Mouse (Mus musculus): ENCODE measurements around the gene Slc51a. TPM values are rescaled to one million over a fixed set of nuclear protein-coding genes. Genes with fewer than 3 reads are reported as not detected.
A peak's percentile ranks its signal among the peaks of the same experiment; 100 is the strongest.

Slc51a gene
- polyA plus RNA-seq, 1 experiment from 2014 or later, result 1.3 TPM

DNA sequence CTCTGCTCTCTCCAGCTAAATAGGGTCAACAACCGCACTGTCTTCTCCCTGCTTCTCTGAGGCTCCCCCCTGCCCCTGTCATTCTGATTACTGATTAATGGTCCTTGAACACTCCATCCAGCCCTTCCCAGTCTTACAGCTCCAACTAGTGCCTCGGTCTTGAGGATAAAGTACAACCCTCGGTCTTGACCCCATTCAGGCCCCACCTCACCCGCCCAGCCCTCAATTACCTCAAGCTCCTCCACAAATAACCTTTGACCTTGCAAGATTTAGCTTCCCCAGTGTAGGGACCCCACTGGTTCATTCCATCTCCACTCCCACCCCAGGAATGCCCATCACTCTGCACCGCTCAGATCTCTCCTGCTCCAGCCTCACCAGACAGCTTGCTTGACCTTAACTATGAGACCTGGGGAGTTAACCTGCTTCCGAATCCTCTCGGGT lies 3.2 kb downstream of the Slc51a start:
- no peak for ATAC-seq (ENCODE audit: low read depth)
- H3K4me2 ChIP-seq (ENCODE audit: low read depth, low read length), result no peak overlapping the region
- no peak overlapping the region for H3K27ac ChIP-seq (ENCODE audit: low read length)
- H3K9me3 ChIP-seq (replicated peaks; ENCODE audit: control insufficient read depth, low read length), result no peaks in the 10 kb centered on the region
- H3K27me3 ChIP-seq (ENCODE audit: control insufficient read depth, insufficient read depth, low read depth, low read length), result no peaks in the 10 kb centered on the region
- WGBS (ENCODE audit: insufficient replicate concordance), result 62% methylated on average over 7 of the region's 7 CpGs
- no peak overlapping the region for H3K4me3 ChIP-seq (ENCODE audit: low read depth, low read length)
- no peaks in the 10 kb centered on the region for H3K36me3 ChIP-seq (ENCODE audit: control insufficient read depth, insufficient read depth)
- H3K4me1 ChIP-seq (ENCODE audit: control insufficient read depth, low read depth, low read length), result peaks cover 16% of the 10 kb centered on the region
- no peak overlapping the region for H3K9ac ChIP-seq (ENCODE audit: low read depth, low read length)

DNA sequence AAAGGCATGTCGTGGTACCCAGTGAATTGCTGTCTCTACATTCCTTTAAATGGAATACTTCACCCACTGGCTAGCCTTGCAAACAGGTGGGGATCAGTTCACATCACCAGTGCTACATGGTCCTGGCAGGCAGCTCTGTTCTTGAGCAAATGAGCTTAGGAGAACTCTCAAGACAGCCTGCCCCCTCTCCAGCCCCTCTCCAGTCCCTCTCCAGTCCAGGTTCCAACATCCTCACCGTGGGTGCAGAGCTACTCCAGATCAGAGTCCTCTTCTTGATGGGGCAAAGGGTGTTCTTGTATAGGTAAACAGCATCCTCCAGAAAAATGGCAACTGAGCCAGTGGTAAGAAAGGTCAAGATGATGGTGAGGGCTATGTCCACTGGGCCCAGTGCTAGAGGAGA lies 8.3 kb downstream of the Slc51a start:
- WGBS (ENCODE audit: insufficient replicate concordance), result 50% methylated on average over 2 of the region's 2 CpGs
- no peak overlapping the region for H3K4me2 ChIP-seq (ENCODE audit: low read depth, low read length)
- no peaks in the 10 kb centered on the region for H3K27me3 ChIP-seq (ENCODE audit: control insufficient read depth, insufficient read depth, low read depth, low read length)
- H3K36me3 ChIP-seq (ENCODE audit: control insufficient read depth, insufficient read depth), result no peaks in the 10 kb centered on the region
- no peak for ATAC-seq (ENCODE audit: low read depth)
- no peaks in the 10 kb centered on the region for H3K4me1 ChIP-seq (ENCODE audit: control insufficient read depth, low read depth, low read length)
- H3K4me3 ChIP-seq (ENCODE audit: low read depth, low read length), result no peak overlapping the region
- H3K27ac ChIP-seq (ENCODE audit: low read length), result no peak overlapping the region
- H3K9me3 ChIP-seq (replicated peaks; ENCODE audit: control insufficient read depth, low read length), result no peaks in the 10 kb centered on the region
- no peak overlapping the region for H3K9ac ChIP-seq (ENCODE audit: low read depth, low read length)

DNA sequence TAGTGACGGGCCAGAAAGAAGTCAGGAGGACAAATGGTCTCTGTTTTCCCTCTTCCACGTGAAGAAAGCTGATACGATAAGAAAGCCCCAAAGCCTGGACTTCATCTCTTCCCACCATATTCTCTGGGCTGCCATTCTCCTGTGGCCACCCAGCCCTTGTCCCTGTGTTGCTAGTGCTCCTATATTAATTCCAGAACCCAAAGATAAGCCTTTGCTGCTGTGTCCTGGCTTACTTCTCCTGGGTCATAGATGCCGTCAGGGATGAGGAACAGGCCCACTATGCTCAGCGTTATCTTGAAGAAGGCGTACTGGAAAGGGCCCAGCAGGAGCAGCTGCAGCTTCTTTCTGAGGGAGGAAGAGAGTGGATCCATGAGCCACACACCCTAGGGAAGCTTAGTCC lies 10.4 kb downstream of the Slc51a start:
- H3K27ac ChIP-seq (ENCODE audit: low read length), result no peak overlapping the region
- H3K36me3 ChIP-seq (ENCODE audit: control insufficient read depth, insufficient read depth), result peaks cover 5% of the 10 kb centered on the region
- H3K4me2 ChIP-seq (ENCODE audit: low read depth, low read length), result no peak overlapping the region
- H3K27me3 ChIP-seq (ENCODE audit: control insufficient read depth, insufficient read depth, low read depth, low read length), result no peaks in the 10 kb centered on the region
- no peak overlapping the region for H3K9ac ChIP-seq (ENCODE audit: low read depth, low read length)
- H3K9me3 ChIP-seq (replicated peaks; ENCODE audit: control insufficient read depth, low read length), result no peaks in the 10 kb centered on the region
- H3K4me1 ChIP-seq (ENCODE audit: control insufficient read depth, low read depth, low read length), result no peaks in the 10 kb centered on the region
- WGBS (ENCODE audit: insufficient replicate concordance), result 68% methylated on average over 6 of the region's 6 CpGs
- ATAC-seq (ENCODE audit: low read depth), result no peak
- no peak overlapping the region for H3K4me3 ChIP-seq (ENCODE audit: low read depth, low read length)

DNA sequence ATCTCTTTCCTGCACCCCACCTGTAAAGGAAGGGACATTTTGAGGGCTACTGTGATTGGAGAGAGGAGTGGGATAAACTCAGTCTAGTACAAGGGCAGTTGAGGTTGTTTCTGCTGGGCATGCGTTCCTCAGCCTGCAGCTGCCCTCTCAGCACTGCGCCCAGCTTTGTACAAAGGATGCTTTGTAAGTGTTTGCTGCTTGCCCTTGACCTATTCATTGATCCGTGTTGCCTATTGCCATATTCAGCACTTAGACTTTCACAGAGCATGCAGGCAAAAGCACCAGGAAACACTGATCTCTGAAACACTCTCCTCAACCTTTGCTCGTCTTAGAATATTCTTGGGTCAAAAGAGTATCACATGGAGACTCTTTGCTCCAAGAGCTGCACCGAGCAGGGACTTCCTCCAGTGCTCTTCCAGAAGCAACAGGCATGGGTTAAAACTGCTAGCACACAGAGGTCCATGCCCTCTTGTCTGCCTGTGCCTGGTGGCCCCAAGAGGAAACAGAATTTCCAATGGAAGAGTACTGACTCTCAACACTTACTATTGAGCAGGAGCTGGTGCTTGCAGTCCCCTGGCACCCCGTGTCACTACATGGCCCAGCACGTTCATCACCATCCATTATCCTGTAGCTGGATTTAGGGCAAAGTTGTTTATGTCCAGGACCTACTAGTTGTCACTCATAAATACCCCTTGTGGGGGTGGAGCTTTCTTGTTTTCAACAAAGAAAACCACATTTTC lies 15.2 kb downstream of the Slc51a start:
- no peak overlapping the region for H3K4me2 ChIP-seq (ENCODE audit: low read depth, low read length)
- WGBS (ENCODE audit: insufficient replicate concordance), result 81% methylated on average over 7 of the region's 7 CpGs
- peaks cover 36% of the 10 kb centered on the region for H3K36me3 ChIP-seq (ENCODE audit: control insufficient read depth, insufficient read depth)
- no peak overlapping the region for H3K9ac ChIP-seq (ENCODE audit: low read depth, low read length)
- ATAC-seq (ENCODE audit: low read depth), result no peak
- no peak overlapping the region for H3K27ac ChIP-seq (ENCODE audit: low read length)
- no peaks in the 10 kb centered on the region for H3K27me3 ChIP-seq (ENCODE audit: control insufficient read depth, insufficient read depth, low read depth, low read length)
- no peak overlapping the region for H3K4me3 ChIP-seq (ENCODE audit: low read depth, low read length)
- no peaks in the 10 kb centered on the region for H3K9me3 ChIP-seq (replicated peaks; ENCODE audit: control insufficient read depth, low read length)
- no peaks in the 10 kb centered on the region for H3K4me1 ChIP-seq (ENCODE audit: control insufficient read depth, low read depth, low read length)

DNA sequence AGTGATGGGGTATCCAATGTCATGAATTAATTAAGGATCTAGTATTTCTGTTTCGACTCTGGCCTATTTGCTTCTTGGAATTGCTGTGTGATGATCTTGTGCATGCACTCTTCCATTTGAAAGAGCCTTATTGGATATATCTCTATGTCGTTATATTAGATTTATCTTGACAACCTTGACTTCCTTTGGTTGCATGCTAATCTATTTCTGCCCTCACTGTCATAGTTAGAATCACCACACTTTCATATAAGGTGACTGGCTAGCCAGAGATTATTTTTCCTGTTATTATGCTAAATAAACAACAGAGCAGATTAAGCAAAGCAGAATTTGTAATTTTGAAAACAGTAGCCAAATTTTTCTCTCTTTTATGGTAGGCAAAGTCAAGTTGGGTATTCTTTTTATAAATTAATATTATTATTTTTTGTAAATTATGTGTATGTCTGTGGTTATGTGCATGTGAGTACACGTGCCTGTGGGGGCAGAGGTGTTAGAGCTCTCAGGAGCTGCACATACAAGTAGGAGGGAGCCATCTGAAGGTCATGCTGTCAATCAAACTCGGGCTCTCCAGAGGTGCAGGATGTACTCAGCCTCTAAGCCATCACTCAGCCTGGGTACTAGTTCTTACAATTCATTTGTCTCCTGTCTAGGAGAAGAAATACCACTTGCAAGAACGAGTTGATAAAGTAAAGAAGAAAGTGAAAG lies 18.1 kb downstream of the Slc51a start:
- WGBS (ENCODE audit: insufficient replicate concordance), result 34% methylated on average over 5 of the region's 5 CpGs
- ATAC-seq (ENCODE audit: low read depth), result no peak
- Histone ChIP-seq H3K36me3 (ENCODE audit: control insufficient read depth, insufficient read depth) (peaks cover 46% of the 10 kb centered on the region), H3K27ac (ENCODE audit: low read length) (no peak overlapping the region), H3K9ac (ENCODE audit: low read depth, low read length) (no peak overlapping the region), H3K9me3 (replicated peaks; ENCODE audit: control insufficient read depth, low read length) (no peaks in the 10 kb centered on the region), H3K4me1 (ENCODE audit: control insufficient read depth, low read depth, low read length) (no peaks in the 10 kb centered on the region), H3K4me2 (ENCODE audit: low read depth, low read length) (no peak overlapping the region), H3K4me3 (ENCODE audit: low read depth, low read length) (no peak overlapping the region), H3K27me3 (ENCODE audit: control insufficient read depth, insufficient read depth, low read depth, low read length) (no peaks in the 10 kb centered on the region)

DNA sequence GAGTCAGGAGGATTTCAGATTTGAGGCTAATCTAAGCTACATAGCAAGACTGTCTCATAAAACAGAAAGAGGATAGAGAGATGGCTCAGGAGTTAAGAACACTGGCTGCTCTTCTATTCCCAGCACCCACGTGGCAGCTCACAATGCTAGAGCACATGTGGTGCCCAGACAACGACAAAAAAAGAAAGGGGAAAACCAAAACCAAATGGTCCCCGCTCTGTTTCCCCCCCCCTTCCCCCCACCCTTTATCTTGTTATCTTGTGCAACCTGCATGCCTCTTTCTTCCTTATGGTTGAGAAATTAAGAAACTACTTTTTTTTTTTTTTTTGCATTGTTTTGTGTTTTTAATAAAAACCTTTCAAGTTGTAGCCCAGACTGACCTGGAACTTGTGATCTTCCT lies 19.2 kb downstream of the Slc51a start:
- WGBS (ENCODE audit: insufficient replicate concordance), result 8% methylated on average over 3 of the region's 3 CpGs
- H3K4me3 ChIP-seq (ENCODE audit: low read depth, low read length), result no peak overlapping the region
- H3K27me3 ChIP-seq (ENCODE audit: control insufficient read depth, insufficient read depth, low read depth, low read length), result no peaks in the 10 kb centered on the region
- peaks cover 54% of the 10 kb centered on the region for H3K36me3 ChIP-seq (ENCODE audit: control insufficient read depth, insufficient read depth)
- H3K9ac ChIP-seq (ENCODE audit: low read depth, low read length), result no peak overlapping the region
- H3K9me3 ChIP-seq (replicated peaks; ENCODE audit: control insufficient read depth, low read length), result no peaks in the 10 kb centered on the region
- no peak for ATAC-seq (ENCODE audit: low read depth)
- no peak overlapping the region for H3K4me2 ChIP-seq (ENCODE audit: low read depth, low read length)
- H3K27ac ChIP-seq (ENCODE audit: low read length), result no peak overlapping the region
- no peaks in the 10 kb centered on the region for H3K4me1 ChIP-seq (ENCODE audit: control insufficient read depth, low read depth, low read length)

DNA sequence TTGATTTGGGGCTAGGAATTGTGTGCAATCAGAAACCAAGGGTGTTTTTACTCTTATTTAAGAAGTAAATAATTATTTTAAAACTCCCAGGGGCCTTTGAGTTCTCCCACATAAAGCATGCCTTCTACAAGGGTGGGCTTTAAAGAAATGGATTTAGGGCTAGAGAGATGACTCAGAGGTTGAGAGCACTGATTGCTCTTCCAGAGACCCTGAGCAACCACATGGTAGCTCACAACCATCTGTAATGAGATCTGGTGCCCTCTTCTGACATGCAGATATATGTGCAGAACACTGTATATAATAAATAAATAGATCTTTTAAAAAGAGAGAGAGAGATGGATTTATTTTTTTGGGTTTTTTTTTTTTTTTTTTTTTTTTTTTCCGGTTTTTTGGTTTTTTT lies 22.8 kb downstream of the Slc51a start:
- Histone ChIP-seq H3K9ac (ENCODE audit: low read depth, low read length) (no peak overlapping the region), H3K4me1 (ENCODE audit: control insufficient read depth, low read depth, low read length) (no peaks in the 10 kb centered on the region; the same call in 1 of the 2 replicates), H3K27ac (ENCODE audit: low read length) (no peak overlapping the region), H3K36me3 (ENCODE audit: control insufficient read depth, insufficient read depth) (peaks cover 43% of the 10 kb centered on the region), H3K4me3 (ENCODE audit: low read depth, low read length) (no peak overlapping the region), H3K9me3 (replicated peaks; ENCODE audit: control insufficient read depth, low read length) (no peaks in the 10 kb centered on the region), H3K4me2 (ENCODE audit: low read depth, low read length) (no peak overlapping the region), H3K27me3 (ENCODE audit: control insufficient read depth, insufficient read depth, low read depth, low read length) (no peaks in the 10 kb centered on the region)
- no peak for ATAC-seq (ENCODE audit: low read depth)
- 0% methylated on average over 1 of the region's 1 CpGs for WGBS (ENCODE audit: insufficient replicate concordance)

DNA sequence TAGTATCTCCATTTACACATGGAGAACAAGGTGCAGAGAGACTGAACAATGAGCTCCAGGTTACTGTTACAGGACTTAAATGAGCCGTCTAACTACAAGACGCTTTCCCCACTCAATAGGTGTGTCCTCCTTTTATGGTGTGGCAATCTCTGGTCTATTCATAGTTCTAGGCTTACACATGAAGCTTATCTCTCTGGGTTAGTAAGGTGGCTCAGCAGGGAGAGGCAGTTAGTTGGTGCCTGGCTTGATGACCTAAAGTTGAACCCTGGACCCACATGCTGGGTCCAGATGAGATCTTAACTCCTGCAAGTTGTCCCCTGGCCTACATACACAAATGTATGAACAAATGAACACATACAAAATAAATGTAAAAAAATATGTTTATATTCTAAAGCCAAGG lies 24.3 kb downstream of the Slc51a start:
- H3K4me1 ChIP-seq (ENCODE audit: control insufficient read depth, low read depth, low read length), result no peaks in the 10 kb centered on the region; the same call in 1 of the 2 replicates
- H3K36me3 ChIP-seq (ENCODE audit: control insufficient read depth, insufficient read depth), result peaks cover 35% of the 10 kb centered on the region
- peak; percentile 55; the same call in 1 of the 2 replicates for ATAC-seq (ENCODE audit: low read depth)
- H3K4me3 ChIP-seq (ENCODE audit: low read depth, low read length), result no peak overlapping the region
- no peak overlapping the region for H3K4me2 ChIP-seq (ENCODE audit: low read depth, low read length)
- no peaks in the 10 kb centered on the region for H3K27me3 ChIP-seq (ENCODE audit: control insufficient read depth, insufficient read depth, low read depth, low read length)
- no peaks in the 10 kb centered on the region for H3K9me3 ChIP-seq (replicated peaks; ENCODE audit: control insufficient read depth, low read length)
- 29% methylated on average over 2 of the region's 2 CpGs for WGBS (ENCODE audit: insufficient replicate concordance)
- no peak overlapping the region for H3K27ac ChIP-seq (ENCODE audit: low read length)
- H3K9ac ChIP-seq (ENCODE audit: low read depth, low read length), result no peak overlapping the region

DNA sequence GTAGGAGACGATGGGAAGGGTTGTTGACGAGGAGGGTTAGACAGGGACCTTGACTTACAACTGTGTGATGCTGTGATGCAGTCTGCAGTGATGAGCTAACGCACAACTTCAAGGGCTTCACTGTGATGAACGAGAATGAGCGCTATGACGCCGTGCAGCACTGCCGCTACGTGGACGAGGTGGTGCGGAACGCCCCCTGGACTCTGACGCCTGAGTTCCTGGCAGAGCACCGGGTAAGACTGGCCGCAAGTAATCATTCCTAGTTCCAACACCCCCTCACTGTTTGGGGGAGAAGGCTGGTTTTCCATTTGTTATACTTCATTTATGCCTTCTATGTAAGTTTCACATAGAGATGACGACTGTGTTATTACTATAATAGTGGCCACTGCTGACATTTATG lies 24.7 kb downstream of the Slc51a start:
- Histone ChIP-seq H3K27me3 (ENCODE audit: control insufficient read depth, insufficient read depth, low read depth, low read length) (no peaks in the 10 kb centered on the region), H3K27ac (ENCODE audit: low read length) (no peak overlapping the region), H3K9me3 (replicated peaks; ENCODE audit: control insufficient read depth, low read length) (no peaks in the 10 kb centered on the region), H3K4me3 (ENCODE audit: low read depth, low read length) (no peak overlapping the region), H3K36me3 (ENCODE audit: control insufficient read depth, insufficient read depth) (peaks cover 31% of the 10 kb centered on the region), H3K4me2 (ENCODE audit: low read depth, low read length) (no peak overlapping the region), H3K9ac (ENCODE audit: low read depth, low read length) (no peak overlapping the region), H3K4me1 (ENCODE audit: control insufficient read depth, low read depth, low read length) (peaks cover under 1% of the 10 kb centered on the region)
- no peak for ATAC-seq (ENCODE audit: low read depth)
- WGBS (ENCODE audit: insufficient replicate concordance), result 90% methylated on average over 16 of the region's 16 CpGs
